Mouse (Mus musculus) liver, embryonic 13.5 days (tissue): ENCODE measurements around the gene Ptprg. TPM values are rescaled to one million over a fixed set of nuclear protein-coding genes. Genes with fewer than 3 reads are reported as not detected.
"Not testable (repeated sequence)": the region's sequence is repeated elsewhere in the genome, so short reads cannot be mapped to it uniquely, and the experiment has no call there.

Source experiments
- ATAC-seq: fragments of 200-750 bp; cut with Nextera tagmentation; 2 replicates; pipeline ENCODE4 v1.8.0; 2017; ENCODE audit warnings: low read depth, mild to moderate bottlenecking, moderate number of reproducible peaks, moderate library complexity
- DNase-seq: peaks from one replicate; pipeline ENCODE4 v3.0.0; 2022
- H3K27ac ChIP-seq: fragments of 300-500 bp; sonication (generic); 2 replicates; pipeline ENCODE4 v1.5.1; 2015; ENCODE audit warnings: moderate library complexity, mild to moderate bottlenecking, inconsistent platforms
- H3K27me3 ChIP-seq: fragments of 300-500 bp; sonication (generic); 2 replicates; pipeline ENCODE4 v1.6.1; 2015; ENCODE audit warnings: mild to moderate bottlenecking, inconsistent platforms
- H3K36me3 ChIP-seq: fragments of 300-500 bp; sonication (generic); 2 replicates; pipeline ENCODE4 v1.6.1; 2015; ENCODE audit warnings: mild to moderate bottlenecking, inconsistent platforms
- H3K4me1 ChIP-seq: fragments of 300-500 bp; sonication (generic); replicated peaks from 2 replicates; pipeline ENCODE4 v1.6.1; 2015; ENCODE audit warnings: inconsistent platforms
- H3K4me2 ChIP-seq: fragments of 300-500 bp; sonication (generic); 2 replicates; pipeline ENCODE4 v1.6.1; 2015; ENCODE audit warnings: inconsistent platforms, mild to moderate bottlenecking, moderate library complexity
- H3K4me3 ChIP-seq: fragments of 300-500 bp; sonication (generic); replicated peaks from 2 replicates; pipeline ENCODE4 v1.5.1; 2015; ENCODE audit warnings: mild to moderate bottlenecking, inconsistent platforms
- H3K9ac ChIP-seq: fragments of 300-500 bp; sonication (generic); 2 replicates; pipeline ENCODE4 v1.6.1; 2015; ENCODE audit warnings: mild to moderate bottlenecking, inconsistent platforms
- H3K9me3 ChIP-seq: fragments of 300-500 bp; sonication (generic); replicated peaks from 2 replicates; pipeline ENCODE4 v1.6.1; 2016; ENCODE audit warnings: inconsistent platforms
- WGBS: fragments of 180-500 bp; shearing (Covaris S2); methylation state at CpG from one replicate; pipeline ENCODE4 v1.1.7; 2015; ENCODE audit not compliant: insufficient replicate concordance; 5-methylcytosine and 5-hydroxymethylcytosine counted together
- polyA plus RNA-seq: library from polyadenylated mRNA; unstranded; fragments of >200 nt; fragmentation: Nextera tagmentation; extraction: Ambion mirVana; gene quantifications from 2 replicates; pipeline ENCODE4 v1.2.1, GENCODE M21; 2015

Ptprg gene
- polyA plus RNA-seq, 1 experiment from 2014 or later = 1.5 TPM

GRCm38 (mm10) chr14:11950379-11950778 lies 397.0 kb downstream of the Ptprg start:
- no peaks in the 10 kb centered on the region for H3K27me3 ChIP-seq
- ATAC-seq (no peak), DNase-seq (no peak)
- H3K4me2 ChIP-seq = no peak overlapping the region
- H3K9me3 ChIP-seq = no peaks in the 10 kb centered on the region
- H3K36me3 ChIP-seq = no peaks in the 10 kb centered on the region
- no peaks in the 10 kb centered on the region for H3K4me1 ChIP-seq
- no peak overlapping the region for H3K27ac ChIP-seq
- no peak overlapping the region for H3K4me3 ChIP-seq
- WGBS = 72% methylated on average over 6 of the region's 6 CpGs
- H3K9ac ChIP-seq = no peak overlapping the region

GRCm38 (mm10) chr14:11955020-11955882 lies 401.9 kb downstream of the Ptprg start:
- Histone ChIP-seq H3K27me3 (no peaks in the 10 kb centered on the region), H3K9me3 (no peaks in the 10 kb centered on the region), H3K4me1 (no peaks in the 10 kb centered on the region), H3K27ac (no peak overlapping the region), H3K9ac (no peak overlapping the region), H3K4me2 (no peak overlapping the region), H3K36me3 (no peaks in the 10 kb centered on the region), H3K4me3 (no peak overlapping the region)
- 53% methylated on average over 6 of the region's 6 CpGs for WGBS
- no peak for ATAC-seq
- no peak for DNase-seq

GRCm38 (mm10) chr14:11960269-11961121 lies 407.2 kb downstream of the Ptprg start:
- ATAC-seq (no peak), DNase-seq (no peak)
- no peak overlapping the region for H3K4me2 ChIP-seq
- no peaks in the 10 kb centered on the region for H3K36me3 ChIP-seq
- H3K27ac ChIP-seq = no peak overlapping the region
- 68% methylated on average over 15 of the region's 15 CpGs for WGBS
- no peak overlapping the region for H3K4me3 ChIP-seq
- H3K27me3 ChIP-seq = no peaks in the 10 kb centered on the region
- no peaks in the 10 kb centered on the region for H3K4me1 ChIP-seq
- H3K9me3 ChIP-seq = no peaks in the 10 kb centered on the region
- no peak overlapping the region for H3K9ac ChIP-seq

DNA sequence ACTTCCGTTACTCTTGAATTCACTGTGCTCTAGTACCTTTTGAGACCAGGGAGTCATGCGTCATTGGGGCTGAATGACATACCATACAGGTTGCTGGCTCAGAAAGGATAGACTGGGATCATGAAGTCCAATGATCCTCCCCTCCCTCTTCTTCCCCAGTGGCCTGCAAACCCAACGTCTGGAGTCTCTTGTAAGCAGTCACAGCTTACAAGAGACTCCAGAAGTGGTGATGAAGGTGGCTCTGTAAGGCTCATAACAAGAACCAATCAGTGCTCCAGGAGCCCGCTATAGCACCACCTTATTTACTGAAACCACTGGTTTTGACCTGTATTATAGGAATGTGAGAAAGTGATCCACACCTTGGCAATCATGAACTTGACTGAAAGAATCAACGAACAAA lies 408.8 kb downstream of the Ptprg start:
- no peaks in the 10 kb centered on the region for H3K4me1 ChIP-seq
- no peaks in the 10 kb centered on the region for H3K9me3 ChIP-seq
- no peaks in the 10 kb centered on the region for H3K27me3 ChIP-seq
- no peak overlapping the region for H3K9ac ChIP-seq
- H3K36me3 ChIP-seq = no peaks in the 10 kb centered on the region
- DNase-seq (no peak), ATAC-seq (no peak)
- H3K27ac ChIP-seq = no peak overlapping the region
- WGBS = 71% methylated on average over 5 of the region's 5 CpGs
- no peak overlapping the region for H3K4me3 ChIP-seq
- H3K4me2 ChIP-seq = no peak overlapping the region

- no peak overlapping the region for H3K4me2 ChIP-seq
- no peak overlapping the region for H3K27ac ChIP-seq
- H3K9me3 ChIP-seq = no peaks in the 10 kb centered on the region
- H3K4me1 ChIP-seq = no peaks in the 10 kb centered on the region
- WGBS = 63% methylated on average over 8 of the region's 8 CpGs
- DNase-seq = no peak
- H3K27me3 ChIP-seq = no peaks in the 10 kb centered on the region
- H3K4me3 ChIP-seq = no peak overlapping the region
- no peak overlapping the region for H3K9ac ChIP-seq
- H3K36me3 ChIP-seq = no peaks in the 10 kb centered on the region
- ATAC-seq = no peak
Observed at GRCm38 (mm10) chr14:11962561-11962960, 409.2 kb downstream of the Ptprg start.

- Histone ChIP-seq H3K27me3 (no peaks in the 10 kb centered on the region), H3K4me1 (no peaks in the 10 kb centered on the region), H3K9me3 (no peaks in the 10 kb centered on the region), H3K27ac (no peak overlapping the region), H3K4me2 (no peak overlapping the region), H3K9ac (no peak overlapping the region), H3K4me3 (no peak overlapping the region), H3K36me3 (no peaks in the 10 kb centered on the region)
- ATAC-seq = no peak
- DNase-seq = no peak
- 78% methylated on average over 10 of the region's 10 CpGs for WGBS
Observed at GRCm38 (mm10) chr14:11963791-11964190, 410.5 kb downstream of the Ptprg start.

GRCm38 (mm10) chr14:11964326-11964725 lies 411.0 kb downstream of the Ptprg start:
- H3K27ac ChIP-seq, H3K9ac ChIP-seq, H3K4me1 ChIP-seq, H3K4me3 ChIP-seq, H3K9me3 ChIP-seq, H3K27me3 ChIP-seq, H3K36me3 ChIP-seq, ATAC-seq, DNase-seq, H3K4me2 ChIP-seq: not testable (repeated sequence)
- WGBS = 43% methylated on average over 1 of the region's 1 CpGs

DNA sequence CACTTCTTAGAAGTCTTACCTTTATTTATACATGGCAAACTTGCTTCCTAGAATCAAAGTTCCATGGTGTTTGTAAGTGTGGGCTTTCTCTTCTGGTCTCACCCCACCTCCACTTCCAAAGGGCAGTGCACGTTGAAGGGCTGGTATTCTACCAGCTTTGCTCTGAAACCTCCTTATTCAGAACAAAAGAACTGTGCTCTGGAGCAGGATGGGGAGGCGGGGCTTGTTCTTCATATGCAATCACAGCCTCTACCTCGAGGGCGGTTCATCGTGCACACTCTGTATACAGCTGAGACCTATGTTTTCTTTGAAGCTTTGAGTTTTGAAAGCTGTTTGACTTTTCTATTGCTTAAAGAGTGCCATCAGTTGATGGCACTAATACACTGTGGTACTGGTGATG lies 412.5 kb downstream of the Ptprg start:
- DNase-seq = no peak
- no peaks in the 10 kb centered on the region for H3K36me3 ChIP-seq
- H3K4me2 ChIP-seq = no peak overlapping the region
- H3K9me3 ChIP-seq = no peaks in the 10 kb centered on the region
- H3K4me1 ChIP-seq = no peaks in the 10 kb centered on the region
- H3K27me3 ChIP-seq = no peaks in the 10 kb centered on the region
- no peak overlapping the region for H3K9ac ChIP-seq
- ATAC-seq = no peak
- H3K4me3 ChIP-seq = no peak overlapping the region
- no peak overlapping the region for H3K27ac ChIP-seq
- WGBS = 66% methylated on average over 5 of the region's 5 CpGs

DNA sequence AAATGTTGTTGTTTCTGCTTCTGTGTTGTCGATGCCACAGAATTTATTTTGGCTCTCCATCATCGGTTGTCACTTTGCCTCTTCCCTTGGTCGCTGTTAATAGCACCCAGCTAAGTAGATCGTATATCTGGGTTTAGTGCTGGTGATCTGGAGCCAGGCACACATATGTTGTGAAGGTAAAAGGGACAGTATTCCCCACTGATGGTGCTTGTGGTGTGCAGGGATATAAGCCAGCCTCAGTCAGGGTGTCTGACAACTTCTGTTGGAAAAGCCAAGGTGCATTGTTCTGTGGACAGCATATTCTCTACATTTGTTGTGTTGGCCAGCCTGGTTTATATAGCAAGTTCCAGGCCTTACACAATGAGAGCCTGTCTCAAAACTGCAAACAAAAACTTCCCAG lies 428.4 kb downstream of the Ptprg start:
- Histone ChIP-seq H3K27me3 (no peaks in the 10 kb centered on the region), H3K4me2 (no peak overlapping the region), H3K9me3 (no peaks in the 10 kb centered on the region), H3K4me3 (no peak overlapping the region), H3K36me3 (no peaks in the 10 kb centered on the region), H3K27ac (no peak overlapping the region), H3K9ac (no peak overlapping the region), H3K4me1 (no peaks in the 10 kb centered on the region)
- no peak for ATAC-seq
- no peak for DNase-seq
- 59% methylated on average over 4 of the region's 4 CpGs for WGBS

DNA sequence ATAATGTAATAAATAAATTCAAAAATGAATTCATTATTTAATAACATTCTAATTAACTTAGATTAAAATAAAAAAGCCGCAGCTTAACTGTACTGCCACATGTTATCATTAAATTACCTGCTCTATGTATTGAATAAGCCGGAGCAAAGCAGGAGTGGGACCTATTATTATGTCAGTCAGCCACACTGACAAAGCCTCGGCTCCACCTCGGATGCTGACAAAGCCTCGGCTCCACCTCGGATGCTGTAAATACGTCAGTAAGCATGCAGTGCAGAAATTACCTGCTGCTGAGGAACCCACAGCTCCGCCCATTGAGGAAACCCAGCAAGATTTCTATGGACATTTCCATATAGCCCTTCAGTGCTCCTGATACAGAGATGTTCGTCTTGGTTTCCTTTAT lies 429.7 kb downstream of the Ptprg start:
- H3K27ac ChIP-seq = no peak overlapping the region
- no peaks in the 10 kb centered on the region for H3K9me3 ChIP-seq
- no peaks in the 10 kb centered on the region for H3K27me3 ChIP-seq
- H3K4me1 ChIP-seq = no peaks in the 10 kb centered on the region
- no peak overlapping the region for H3K9ac ChIP-seq
- no peak for DNase-seq
- no peak overlapping the region for H3K4me3 ChIP-seq
- no peaks in the 10 kb centered on the region for H3K36me3 ChIP-seq
- no peak overlapping the region for H3K4me2 ChIP-seq
- no peak for ATAC-seq
- 57% methylated on average over 9 of the region's 9 CpGs for WGBS

DNA sequence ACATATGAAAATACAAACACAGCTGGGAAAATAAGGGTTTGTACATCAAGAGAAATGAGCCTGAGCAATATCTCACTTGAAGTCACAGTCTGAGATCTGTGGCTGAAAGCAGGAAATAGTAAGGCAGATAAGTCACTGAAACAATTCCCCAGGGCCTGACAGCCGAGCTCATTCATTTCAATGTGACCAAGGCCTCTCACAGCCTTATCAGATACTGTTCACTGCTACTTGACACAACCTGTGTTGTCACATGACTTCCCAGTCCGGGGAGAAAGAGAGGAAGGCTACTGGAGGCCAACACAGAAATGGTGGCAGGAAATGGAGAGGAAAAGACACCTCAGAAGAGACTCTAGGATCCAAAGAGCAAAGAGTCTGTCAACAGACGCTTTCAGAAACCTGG lies 430.8 kb downstream of the Ptprg start:
- DNase-seq (no peak), ATAC-seq (no peak)
- Histone ChIP-seq H3K4me1 (no peaks in the 10 kb centered on the region), H3K4me2 (no peak overlapping the region), H3K27me3 (no peaks in the 10 kb centered on the region), H3K9me3 (no peaks in the 10 kb centered on the region), H3K9ac (no peak overlapping the region), H3K4me3 (no peak overlapping the region), H3K36me3 (no peaks in the 10 kb centered on the region), H3K27ac (no peak overlapping the region)
- WGBS = 11% methylated on average over 3 of the region's 3 CpGs
